28 mouse cellular contexts compared by ENCODE assay signal in genomic region chr8:88835756-88836291, GRCm38 (mm10).
DNase-seq lines count a peak whose midpoint lies in the region; ATAC-seq and TF ChIP-seq lines count a peak whose summit lies in the region.
"Had no signal": no experiment of that assay in that cellular context is flagged by ENCODE, and none has a peak within 500 bp of the region (broad histone marks: within the 10 kb centered on the region; RNA-seq: fewer than 3 reads in every experiment).

No protein-coding gene starts in this region.

- H3K4me3 ChIP-seq in kidney, postnatal 0 days (replicated peaks; ENCODE audit: low read depth, low read length), result no peak overlapping the region
- no peak overlapping the region for H3K4me3 ChIP-seq in ES-E14 (ENCODE audit: insufficient read depth in 1 of 2, low read depth in 1 of 2, low read length in 2 of 2, poor library complexity in 1 of 2, severe bottlenecking in 1 of 2)
- H3K4me3 ChIP-seq: embryonic facial prominence, embryonic 10.5 days; forebrain, embryonic 12.5 days; hindbrain, embryonic 15.5 days; intestine, embryonic 15.5 days; limb, embryonic 13.5 days; liver, embryonic 12.5 days; midbrain, embryonic 12.5 days; myocyte; neural tube, embryonic 13.5 days; stomach, embryonic 15.5 days had no signal

- no peaks in the 10 kb centered on the region for H3K27me3 ChIP-seq in kidney, postnatal 0 days (ENCODE audit: insufficient read depth, low read length)
- H3K27me3 ChIP-seq: forebrain, embryonic 12.5 days; intestine, embryonic 15.5 days; liver, embryonic 12.5 days; midbrain, embryonic 12.5 days; stomach, embryonic 15.5 days had no signal

- H3K4me1 ChIP-seq in kidney, postnatal 0 days (replicated peaks; ENCODE audit: insufficient read depth, low read length), result no peaks in the 10 kb centered on the region
- peaks cover 3 to 7% of the 10 kb centered on the region in 2 experiments; a peak in 1 of 4 replicates for H3K4me1 ChIP-seq in ES-E14 (ENCODE audit: control insufficient read depth in 2 of 2, insufficient read depth in 2 of 2, low read length in 2 of 2, poor library complexity in 1 of 2)
- H3K4me1 ChIP-seq: forebrain, embryonic 12.5 days; intestine, embryonic 15.5 days; limb, embryonic 13.5 days; liver, embryonic 12.5 days; midbrain, embryonic 12.5 days; stomach, embryonic 15.5 days had no signal

- peak; percentile 13 for DNase-seq in embryo, embryonic 11 days
- no peak for DNase-seq in embryo, embryonic 10 days (ENCODE audit: low spot score)
- peak; percentile 21 for DNase-seq in kidney, postnatal 0 days (ENCODE audit: low spot score)
- DNase-seq in kidney, adult 8-10 months, result no peak
- DNase-seq in ES-E14 (ENCODE audit: low read depth, low spot score), result peak; percentile 72
- DNase-seq in retina, embryonic 14.5 days (ENCODE audit: low spot score), result peak; percentile 50
- no peak for DNase-seq in frontal cortex, postnatal 36 days (ENCODE audit: low spot score in 2 of 2)
- DNase-seq in cerebellum, adult 11 months, result no peak
- DNase-seq: adrenal gland, postnatal 10 days; cerebellum, adult 8-10 months; gastrocnemius, postnatal 25 days; heart, adult 18-20 months; kidney, adult 9 months; kidney, postnatal 25 days; lung, adult 18-20 months; right cerebral cortex, adult 18-20 months; thymus, adult 18-20 months had no signal

- no peaks in the 10 kb centered on the region for H3K9me3 ChIP-seq in kidney, postnatal 0 days (replicated peaks; ENCODE audit: low read length)
- H3K9me3 ChIP-seq in ES-E14 (ENCODE audit: control insufficient read depth, insufficient read depth, low read depth, low read length), result no peaks in the 10 kb centered on the region
- H3K9me3 ChIP-seq: forebrain, embryonic 12.5 days; hindbrain, embryonic 15.5 days; intestine, embryonic 15.5 days; limb, embryonic 13.5 days; liver, embryonic 12.5 days; midbrain, embryonic 12.5 days; neural tube, embryonic 13.5 days; stomach, embryonic 15.5 days had no signal

- in situ Hi-C loops in ES-E14 (cut with MboI; ENCODE audit: low sequenced_read_pairs in 2 of 2, unreplicated experiment in 2 of 2), result no loop called here

- 56% methylated on average over 12 of the region's 12 CpGs for WGBS in kidney, postnatal 0 days

- H3K9ac ChIP-seq in kidney, postnatal 0 days (ENCODE audit: low read depth, low read length), result no peak overlapping the region
- no peak overlapping the region for H3K9ac ChIP-seq in ES-E14 (ENCODE audit: insufficient read depth, low read depth, low read length, poor library complexity, severe bottlenecking)
- H3K9ac ChIP-seq: forebrain, embryonic 12.5 days; hindbrain, embryonic 15.5 days; intestine, embryonic 15.5 days; limb, embryonic 13.5 days; liver, embryonic 12.5 days; midbrain, embryonic 12.5 days; neural tube, embryonic 13.5 days; stomach, embryonic 15.5 days had no signal

- no peak; the same call in 1 of the 2 replicates for TF ChIP-seq CTCF in kidney, postnatal 0 days (IDR thresholded peaks at IDR 0.05; ENCODE audit: low read depth)

- no peak overlapping the region for H3K27ac ChIP-seq in kidney, postnatal 0 days
- H3K27ac ChIP-seq in ES-E14 (ENCODE audit: insufficient read depth, low read depth, low read length, poor library complexity, severe bottlenecking), result peak overlapping the region; percentile 60
- H3K27ac ChIP-seq: embryonic facial prominence, embryonic 10.5 days; forebrain, embryonic 12.5 days; hindbrain, embryonic 15.5 days; intestine, embryonic 15.5 days; limb, embryonic 13.5 days; liver, embryonic 12.5 days; midbrain, embryonic 12.5 days; neural tube, embryonic 13.5 days; stomach, embryonic 15.5 days had no signal

- no peaks in the 10 kb centered on the region for H3K36me3 ChIP-seq in kidney, postnatal 0 days (ENCODE audit: insufficient read depth, low read length)
- no peaks in the 10 kb centered on the region for H3K36me3 ChIP-seq in ES-E14 (ENCODE audit: control insufficient read depth, insufficient read depth, low read length, poor library complexity, severe bottlenecking)
- H3K36me3 ChIP-seq: embryonic facial prominence, embryonic 10.5 days; forebrain, embryonic 12.5 days; hindbrain, embryonic 15.5 days; intestine, embryonic 15.5 days; limb, embryonic 13.5 days; liver, embryonic 12.5 days; midbrain, embryonic 12.5 days; neural tube, embryonic 13.5 days; stomach, embryonic 15.5 days had no signal

- H3K4me2 ChIP-seq in kidney, postnatal 0 days (ENCODE audit: low read length), result no peak overlapping the region
- H3K4me2 ChIP-seq: forebrain, embryonic 12.5 days; hindbrain, embryonic 15.5 days; intestine, embryonic 15.5 days; limb, embryonic 13.5 days; liver, embryonic 12.5 days; midbrain, embryonic 12.5 days; neural tube, embryonic 13.5 days; stomach, embryonic 15.5 days had no signal

- ATAC-seq in kidney, postnatal 0 days (replicated peaks; ENCODE audit: low FRiP score, low read depth), result no peak
- ATAC-seq: activated CD4-positive, CD25-positive, alpha-beta regulatory T cell, adult 4 months; intestine, embryonic 15.5 days; liver, embryonic 12.5 days had no signal

TF ChIP-seq in ES-E14, 5 proteins besides CTCF, POLR2A, EP300 and RAD21:
- TF ChIP-seq ZC3H11A (IDR thresholded peaks at IDR 0.05; ENCODE audit: borderline replicate concordance, low read depth, low read length), result no peak
- TF ChIP-seq MAFK (IDR thresholded peaks at IDR 0.05; ENCODE audit: insufficient read depth, low read depth, low read length), result 0 out of 2 replicates have a peak, but pooled peaks have one; percentile 6

Comparison
In these comparisons a context has a peak if more than half of its experiments do, and no peak if none do; other contexts are left out.
1. DNase-seq: peak in embryo, embryonic 11 days (single experiment), kidney, postnatal 0 days (single experiment), ES-E14 (single experiment) and retina, embryonic 14.5 days (single experiment); none in embryo, embryonic 10 days (single experiment), kidney, adult 8-10 months (0 of 2), frontal cortex, postnatal 36 days (0 of 2) and cerebellum, adult 11 months (single experiment).